Mouse (Mus musculus) liver, adult 2 months (tissue): ENCODE results near the gene Znhit2. TPM values are rescaled to one million over a fixed set of nuclear protein-coding genes. Genes with fewer than 3 reads are reported as not detected.
A peak's percentile ranks its signal among the peaks of the same experiment; 100 is the strongest.

Source experiments
- DNase-seq: peaks from one replicate; pipeline ENCODE4 v3.0.0-alpha.2; 2011; ENCODE audit warnings: low read depth, low spot score; ENCODE audit errors: extremely low read depth
- H3K27ac ChIP-seq: fragments of 200-500 bp; replicated peaks from 2 replicates; pipeline ENCODE4 v1.5.1; 2012; ENCODE audit warnings: low read depth, mild to moderate bottlenecking, control low read depth, inconsistent platforms, low read length; ENCODE audit not compliant: insufficient read depth
- H3K27me3 ChIP-seq: fragments of 200-500 bp; 2 replicates; pipeline ENCODE4 v1.6.1; 2012; ENCODE audit warnings: mild to moderate bottlenecking, moderate library complexity, low read length, inconsistent platforms; ENCODE audit not compliant: control insufficient read depth, insufficient read depth
- H3K36me3 ChIP-seq: fragments of 200-500 bp; 2 replicates; pipeline ENCODE4 v1.6.1; 2012; ENCODE audit warnings: low read length, inconsistent platforms; ENCODE audit not compliant: control insufficient read depth, insufficient read depth
- H3K4me1 ChIP-seq: fragments of 200-500 bp; 2 replicates; pipeline ENCODE4 v1.6.1; 2011; ENCODE audit warnings: low read length; ENCODE audit not compliant: control insufficient read depth, insufficient read depth
- H3K4me3 ChIP-seq: fragments of 200-500 bp; 2 replicates; pipeline ENCODE4 v1.5.1; 2011; ENCODE audit warnings: low read depth, mild to moderate bottlenecking, control low read depth, low read length, moderate library complexity; ENCODE audit not compliant: insufficient read depth
- H3K79me2 ChIP-seq: fragments of 200-500 bp; 2 replicates; pipeline ENCODE4 v1.6.1; 2012; ENCODE audit warnings: inconsistent platforms, mild to moderate bottlenecking, low read length, moderate library complexity; ENCODE audit not compliant: control insufficient read depth, insufficient read depth
- H3K9ac ChIP-seq: fragments of 200-500 bp; 2 replicates; pipeline ENCODE4 v1.6.1; 2012; ENCODE audit warnings: low read depth, mild to moderate bottlenecking, control low read depth, inconsistent platforms, low read length
- CTCF ChIP-seq: fragments of 200-500 bp; IDR thresholded peaks from 2 replicates; pipeline ENCODE4 v1.5.1; 2011; ENCODE audit warnings: low read depth, low read length, control low read depth
- POLR2A ChIP-seq: fragments of 200-500 bp; IDR thresholded peaks from 2 replicates; pipeline ENCODE4 v1.6.1; 2011; ENCODE audit warnings: low read length, control low read depth; ENCODE audit not compliant: insufficient read depth; ENCODE audit errors: extremely low read depth
- WGBS: fragments of 180-500 bp; shearing (Covaris S2); methylation state at CpG from one replicate; pipeline ENCODE4 v1.1.7; 2018; 5-methylcytosine and 5-hydroxymethylcytosine counted together
- polyA plus RNA-seq: library from polyadenylated mRNA; depleted of rRNA; stranded (reverse); fragments of >200 nt; gene quantifications from 2 replicates; pipeline ENCODE4 v1.2.3, GENCODE M21; 2012
- total RNA-seq: library from RNA; depleted of rRNA; stranded (reverse); fragments of >200 nt; gene quantifications from 2 replicates; pipeline ENCODE4 v1.2.3, GENCODE M21; 2014

The Znhit2 gene
- total and polyA plus RNA-seq, 2 experiments: 10.9 to 52.6 TPM

GRCm38 (mm10) chr19:6030520-6031280 is 30.3 kb upstream of the Znhit2 start:
- Histone ChIP-seq H3K9ac (no peak overlapping the region), H3K27me3 (no peaks in the 10 kb centered on the region), H3K4me3 (no peak overlapping the region), H3K4me1 (peaks cover 5% of the 10 kb centered on the region; the same call in 1 of the 2 replicates), H3K36me3 (no peaks in the 10 kb centered on the region), H3K79me2 (no peaks in the 10 kb centered on the region), H3K27ac (no peak overlapping the region)
- DNase-seq: peak; percentile 75
- TF ChIP-seq CTCF (no peak), POLR2A (no peak)
- 72% methylated on average over 14 of the region's 14 CpGs for WGBS

DNA sequence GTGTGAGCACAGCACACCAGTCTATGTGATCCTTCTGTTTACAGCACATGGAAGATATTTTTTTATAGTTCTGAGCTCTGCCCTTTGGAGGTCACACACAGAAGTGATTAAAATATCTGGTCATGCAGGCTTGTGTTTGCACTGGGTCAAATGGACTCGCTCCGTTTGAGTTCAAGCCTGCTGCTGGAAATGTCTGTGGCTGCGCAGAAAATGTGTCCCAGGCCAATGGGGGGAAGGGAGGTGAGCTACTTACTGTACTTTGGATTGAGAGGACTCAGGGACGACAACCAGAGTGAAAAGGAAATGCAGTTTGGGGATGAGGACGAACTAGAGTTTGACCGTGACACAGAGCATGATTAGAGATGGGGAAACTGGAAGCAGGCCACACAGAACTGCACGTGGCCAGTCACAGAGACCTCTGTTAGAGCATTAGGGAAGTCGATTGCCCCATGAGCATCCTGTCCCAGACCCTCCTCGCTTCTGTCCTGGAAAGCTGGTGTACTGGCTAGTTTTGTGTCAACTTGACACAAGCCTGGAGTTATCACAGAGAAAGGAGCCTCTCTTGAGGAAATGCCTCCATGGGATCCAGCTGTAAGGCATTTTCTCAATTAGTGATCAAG is 24.9 kb upstream of the Znhit2 start:
- DNase-seq: peak; percentile 96
- Histone ChIP-seq H3K27me3 (no peaks in the 10 kb centered on the region), H3K4me1 (peaks cover 12% of the 10 kb centered on the region), H3K79me2 (no peaks in the 10 kb centered on the region), H3K9ac (no peak overlapping the region), H3K27ac (peak overlapping the region; percentile 65), H3K4me3 (no peak overlapping the region), H3K36me3 (no peaks in the 10 kb centered on the region)
- WGBS: 9% methylated on average over 9 of the region's 9 CpGs
- TF ChIP-seq CTCF: no peak
- TF ChIP-seq POLR2A: no peak

DNA sequence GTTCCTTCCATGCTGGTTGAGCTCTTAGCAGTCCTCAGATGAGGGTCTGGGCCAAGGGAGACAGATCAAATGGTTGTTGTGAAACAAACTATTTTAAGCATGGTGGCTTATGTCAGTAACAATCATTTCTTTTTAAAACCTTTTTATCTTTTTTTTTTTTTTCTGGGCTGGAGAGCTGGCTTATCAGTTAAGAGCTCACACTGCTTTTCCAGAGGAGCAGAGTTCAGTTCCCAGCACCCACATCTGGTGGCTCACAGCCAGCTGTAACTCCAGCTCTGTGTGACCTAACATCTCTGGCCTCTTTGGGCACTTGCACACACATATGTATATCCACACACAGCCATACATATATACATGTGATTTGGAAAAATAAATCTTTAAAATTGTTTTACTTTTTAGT is 23.3 kb upstream of the Znhit2 start:
- Histone ChIP-seq H3K4me1 (peaks cover 20% of the 10 kb centered on the region), H3K36me3 (no peaks in the 10 kb centered on the region), H3K27ac (no peak overlapping the region), H3K79me2 (no peaks in the 10 kb centered on the region), H3K4me3 (no peak overlapping the region), H3K9ac (no peak overlapping the region), H3K27me3 (no peaks in the 10 kb centered on the region)
- TF ChIP-seq CTCF (no peak), POLR2A (no peak)
- DNase-seq: peak; percentile 86

DNA sequence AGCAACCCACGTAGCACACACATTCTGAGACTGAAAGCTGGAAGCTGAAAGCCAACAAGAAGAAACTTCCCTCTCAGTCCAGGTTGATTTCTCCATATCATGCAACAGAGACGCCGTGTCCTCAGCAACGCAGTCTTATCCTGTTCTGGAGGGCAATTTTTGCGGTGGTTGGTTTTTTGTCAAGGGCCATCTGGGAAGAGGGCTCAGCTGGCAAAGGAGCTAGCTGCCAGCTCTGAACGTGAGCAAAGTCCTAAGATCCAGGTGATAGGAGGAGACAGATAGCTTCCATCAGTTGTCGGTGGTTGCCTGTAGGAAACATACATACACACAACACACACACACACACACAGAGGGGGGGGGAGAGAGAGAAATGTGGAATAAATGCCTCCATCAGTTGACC is 22.7 kb upstream of the Znhit2 start:
- DNase-seq: no peak
- Histone ChIP-seq H3K4me1 (peaks cover 18% of the 10 kb centered on the region), H3K9ac (no peak overlapping the region), H3K4me3 (no peak overlapping the region), H3K27ac (no peak overlapping the region), H3K27me3 (no peaks in the 10 kb centered on the region), H3K36me3 (no peaks in the 10 kb centered on the region), H3K79me2 (no peaks in the 10 kb centered on the region)
- TF ChIP-seq CTCF (no peak), POLR2A (no peak)
- WGBS: 71% methylated on average over 7 of the region's 7 CpGs

DNA sequence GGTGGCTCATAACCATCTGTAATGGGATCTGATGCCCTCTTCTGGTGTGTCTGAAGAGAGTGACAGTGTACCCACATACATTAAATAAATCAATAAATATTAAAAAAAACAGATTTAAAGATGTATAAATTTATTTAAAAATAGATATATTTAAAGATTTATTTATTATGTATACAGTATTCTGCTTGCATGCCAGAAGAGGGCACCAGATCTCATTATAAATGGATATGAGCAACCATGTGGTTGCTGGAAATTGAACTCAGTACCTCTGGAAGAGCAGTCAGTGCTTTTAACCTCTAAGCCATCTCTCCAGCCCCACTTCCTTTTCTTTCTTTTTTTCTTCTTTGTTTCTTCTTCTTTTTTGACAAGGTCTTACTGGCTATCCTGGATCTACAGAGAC is 21.0 kb upstream of the Znhit2 start:
- Histone ChIP-seq H3K79me2 (no peaks in the 10 kb centered on the region; the same call in 1 of the 2 replicates), H3K4me3 (no peak overlapping the region), H3K9ac (no peak overlapping the region), H3K4me1 (peaks cover 19% of the 10 kb centered on the region), H3K36me3 (no peaks in the 10 kb centered on the region), H3K27me3 (no peaks in the 10 kb centered on the region), H3K27ac (no peak overlapping the region)
- TF ChIP-seq POLR2A (no peak), CTCF (no peak)
- no peak for DNase-seq

- no peak overlapping the region for H3K4me3 ChIP-seq
- DNase-seq: no peak
- H3K79me2 ChIP-seq: peaks cover 4% of the 10 kb centered on the region; the same call in 1 of the 2 replicates
Measured at GRCm38 (mm10) chr19:6042293-6042692, 18.7 kb upstream of the Znhit2 start.

More at GRCm38 (mm10) chr19:6042293-6042692, 18.7 kb upstream of the Znhit2 start:
- Histone ChIP-seq H3K36me3 (no peaks in the 10 kb centered on the region), H3K27me3 (no peaks in the 10 kb centered on the region), H3K9ac (no peak overlapping the region), H3K4me1 (peaks cover 13% of the 10 kb centered on the region; the same call in 1 of the 2 replicates), H3K27ac (no peak overlapping the region)
- TF ChIP-seq POLR2A (no peak), CTCF (no peak)
- 76% methylated on average over 9 of the region's 9 CpGs for WGBS
